Mouse (Mus musculus) MEL-GATA-1-ER (cell line): ENCODE results near the gene Siglece.

Experiments
- DNase-seq: peaks from one replicate; pipeline ENCODE4 v3.0.0-alpha.2; 2012; ENCODE audit warnings: low read depth; ENCODE audit errors: extremely low read depth

Siglece gene

GRCm38 (mm10) chr7:43633940-43634339 lies 26.0 kb downstream of the Siglece start:
- DNase-seq = no peak

GRCm38 (mm10) chr7:43625794-43626422 lies 34.1 kb downstream of the Siglece start:
- no peak for DNase-seq

- DNase-seq = no peak
These were observed 34.9 kb downstream of the Siglece start for GRCm38 (mm10) chr7:43625065-43625464.

- DNase-seq = no peak
These were observed 36.1 kb downstream of the Siglece start for GRCm38 (mm10) chr7:43623819-43624218.

- DNase-seq = no peak
These were observed 37.0 kb downstream of the Siglece start for GRCm38 (mm10) chr7:43622927-43623326.

GRCm38 (mm10) chr7:43613816-43614551 lies 46.0 kb downstream of the Siglece start:
- DNase-seq = no peak

GRCm38 (mm10) chr7:43608316-43608824 lies 51.6 kb downstream of the Siglece start:
- no peak for DNase-seq

GRCm38 (mm10) chr7:43607743-43608287 lies 52.1 kb downstream of the Siglece start:
- DNase-seq = no peak

GRCm38 (mm10) chr7:43606896-43607742 lies 52.8 kb downstream of the Siglece start, which contains the start of gene Zfp819:
Zfp819 (plus strand) TSS chr7:43607169.
- no peak for DNase-seq

- DNase-seq = no peak
These were observed 58.1 kb downstream of the Siglece start for GRCm38 (mm10) chr7:43601884-43602283.
